Mouse (Mus musculus) kidney, adult 18-20 months (tissue): Measurements from ENCODE around the gene Mon1a.
A peak's percentile ranks its signal among the peaks of the same experiment; 100 is the strongest.

ENCODE experiments used
- DNase-seq: peaks from one replicate; pipeline ENCODE4 v3.0.0; 2021

The Mon1a gene

GRCm38 (mm10) chr9:107949922-107950235 is 61.9 kb downstream of the Mon1a start, which contains the start of gene Traip:
Traip (plus strand) TSS chr9:107950136.
- DNase-seq: no peak

- DNase-seq: peak; percentile 92
Observed at GRCm38 (mm10) chr9:107950460-107951355, 62.8 kb downstream of the Mon1a start.
